Mouse (Mus musculus) spleen, adult 2 months (tissue): ENCODE results near the gene Kng2.

Experiments
- CTCF ChIP-seq: fragments of 200-500 bp; IDR thresholded peaks from 2 replicates; pipeline ENCODE4 v1.5.1; 2011; ENCODE audit warnings: mild to moderate bottlenecking, inconsistent platforms; ENCODE audit not compliant: insufficient read depth, insufficient read length, insufficient replicate concordance; ENCODE audit errors: extremely low read depth
- POLR2A ChIP-seq: fragments of 200-500 bp; IDR thresholded peaks from 2 replicates; pipeline ENCODE4 v1.6.1; 2011; ENCODE audit warnings: low read depth, low read length, inconsistent platforms

DNA sequence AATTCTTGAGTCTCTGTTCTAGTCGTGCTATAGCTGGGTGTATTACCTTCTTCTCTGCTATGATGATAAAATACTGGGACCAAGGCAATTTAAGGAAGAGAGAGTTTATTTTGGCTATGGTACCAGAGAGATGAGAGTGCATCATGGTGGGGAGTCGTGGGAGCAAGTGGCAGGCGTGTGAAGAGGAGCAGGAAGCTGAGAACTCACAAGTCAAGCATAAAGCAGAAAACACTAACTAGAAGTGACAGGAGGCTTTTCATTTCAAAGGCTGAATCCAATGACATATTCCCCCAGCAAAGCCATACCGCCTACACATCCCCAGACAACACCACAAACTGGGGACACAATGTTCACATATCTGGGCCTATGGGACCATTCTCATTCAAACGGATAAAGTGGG, 67.0 kb downstream of the Kng2 start:
- TF ChIP-seq CTCF (no peak), POLR2A (no peak)
